22 mouse cellular contexts compared by ENCODE assay signal in the genomic region with DNA sequence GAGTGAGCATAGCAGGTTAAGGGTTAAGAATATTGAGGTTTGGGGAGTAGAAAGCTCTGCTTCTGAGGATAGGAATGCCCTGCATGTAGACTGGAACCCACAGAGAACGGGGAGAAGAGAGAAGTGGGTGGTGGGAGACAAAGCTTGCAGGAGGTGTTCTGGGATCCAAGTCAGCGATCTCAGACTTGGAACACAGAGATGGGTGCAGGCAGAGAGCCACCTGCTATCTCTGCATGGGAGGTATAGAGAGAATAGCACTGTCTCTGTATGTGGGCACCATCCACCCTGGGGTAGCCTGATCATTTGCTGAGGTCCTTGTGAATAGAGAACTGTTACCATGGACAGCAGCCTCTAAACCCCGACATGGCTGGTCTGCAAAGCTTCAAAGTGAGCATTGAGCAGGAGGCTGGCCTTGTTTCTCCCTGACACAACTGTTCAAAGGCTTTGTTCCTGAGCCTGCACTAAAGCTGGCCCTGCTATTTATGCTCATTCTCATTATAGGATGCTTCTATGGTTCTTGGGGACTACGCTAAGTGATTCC.
DNase-seq lines count a peak whose midpoint lies in the region; ATAC-seq and TF ChIP-seq lines count a peak whose summit lies in the region.
"Had no signal": no experiment of that assay in that cellular context is flagged by ENCODE, and none has a peak within 500 bp of the region (broad histone marks: within the 10 kb centered on the region; RNA-seq: fewer than 3 reads in every experiment).

No protein-coding gene starts in this region.

- no peaks in the 10 kb centered on the region; the same call in 1 of the 2 replicates for H3K27me3 ChIP-seq in embryonic facial prominence, embryonic 14.5 days (replicated peaks; ENCODE audit: control insufficient read depth, insufficient read depth, low read length)
- H3K27me3 ChIP-seq: embryonic facial prominence, embryonic 12.5 days; intestine, embryonic 15.5 days; limb, embryonic 13.5 days; stomach, embryonic 15.5 days had no signal

- H3K4me1 ChIP-seq in embryonic facial prominence, embryonic 14.5 days (ENCODE audit: control insufficient read depth, insufficient read depth, low read length): no peaks in the 10 kb centered on the region
- H3K4me1 ChIP-seq: embryonic facial prominence, embryonic 12.5 days; limb, embryonic 13.5 days; stomach, embryonic 15.5 days had no signal

- no peak overlapping the region for H3K4me3 ChIP-seq in layer of hippocampus, adult 2 months
- no peak overlapping the region for H3K4me3 ChIP-seq in embryonic facial prominence, embryonic 14.5 days (ENCODE audit: low read depth, low read length)
- H3K4me3 ChIP-seq: embryonic facial prominence, embryonic 12.5 days; hindbrain, embryonic 13.5 days; intestine, embryonic 15.5 days; kidney, embryonic 15.5 days; left cerebral cortex, adult 2 months; limb, embryonic 13.5 days; megakaryocyte, embryonic 14.5 days; neural tube, embryonic 15.5 days; stomach, embryonic 15.5 days had no signal

- H3K9ac ChIP-seq in embryonic facial prominence, embryonic 14.5 days (ENCODE audit: low read depth, low read length): no peak overlapping the region
- H3K9ac ChIP-seq: embryonic facial prominence, embryonic 12.5 days; hindbrain, embryonic 13.5 days; intestine, embryonic 15.5 days; kidney, embryonic 15.5 days; limb, embryonic 13.5 days; liver, embryonic 14.5 days; neural tube, embryonic 15.5 days; stomach, embryonic 15.5 days had no signal

- H3K4me2 ChIP-seq in embryonic facial prominence, embryonic 14.5 days (ENCODE audit: low read depth, low read length): no peak overlapping the region
- H3K4me2 ChIP-seq: embryonic facial prominence, embryonic 12.5 days; hindbrain, embryonic 13.5 days; intestine, embryonic 15.5 days; kidney, embryonic 15.5 days; limb, embryonic 13.5 days; neural tube, embryonic 15.5 days; stomach, embryonic 15.5 days had no signal

- H3K27ac ChIP-seq in layer of hippocampus, adult 2 months: peak overlapping the region; percentile 6
- no peak overlapping the region for H3K27ac ChIP-seq in embryonic facial prominence, embryonic 14.5 days (replicated peaks; ENCODE audit: low read depth, low read length)
- H3K27ac ChIP-seq: embryonic facial prominence, embryonic 12.5 days; hindbrain, embryonic 13.5 days; intestine, embryonic 15.5 days; kidney, embryonic 15.5 days; left cerebral cortex, adult 2 months; limb, embryonic 13.5 days; liver, embryonic 14.5 days; neural tube, embryonic 15.5 days; stomach, embryonic 15.5 days had no signal

- DNase-seq in embryo, embryonic 10 days (ENCODE audit: low spot score): peak; percentile 50
- no peak for DNase-seq in embryo, embryonic 10.5 days (ENCODE audit: low spot score)
- DNase-seq in layer of hippocampus, adult 2 months (ENCODE audit: low spot score in 2 of 2): no peak
- no peak for DNase-seq in layer of hippocampus, postnatal 25 days (ENCODE audit: extremely low spot score in 1 of 2, low spot score in 1 of 2)
- peak; percentile 40 for DNase-seq in 416B (ENCODE audit: low read depth)
- DNase-seq in embryonic facial prominence, embryonic 14.5 days (ENCODE audit: low spot score): peak; percentile 33
- DNase-seq in lung, postnatal 4 days: no peak
- no peak for DNase-seq in cerebellum, adult 9-11 months
- DNase-seq: cerebellum, postnatal 10 days; gastrocnemius, postnatal 25 days; thymus, postnatal 14 days had no signal

- WGBS in embryonic facial prominence, embryonic 14.5 days: 62% methylated on average over 4 of the region's 4 CpGs

- ATAC-seq in embryonic facial prominence, embryonic 14.5 days (ENCODE audit: low read depth): no peak
- ATAC-seq: intestine, embryonic 15.5 days; lung, postnatal 0 days had no signal

- no peaks in the 10 kb centered on the region for H3K9me3 ChIP-seq in embryonic facial prominence, embryonic 14.5 days (ENCODE audit: control insufficient read depth, low read length)
- H3K9me3 ChIP-seq: embryonic facial prominence, embryonic 12.5 days; hindbrain, embryonic 13.5 days; intestine, embryonic 15.5 days; kidney, embryonic 15.5 days; limb, embryonic 13.5 days; megakaryocyte, embryonic 14.5 days; neural tube, embryonic 15.5 days; stomach, embryonic 15.5 days had no signal

- H3K36me3 ChIP-seq in embryonic facial prominence, embryonic 14.5 days (ENCODE audit: control insufficient read depth, insufficient read depth, low read length): no peaks in the 10 kb centered on the region
- H3K36me3 ChIP-seq: embryonic facial prominence, embryonic 12.5 days; hindbrain, embryonic 13.5 days; intestine, embryonic 15.5 days; kidney, embryonic 15.5 days; limb, embryonic 13.5 days; neural tube, embryonic 15.5 days; stomach, embryonic 15.5 days had no signal

- no peak for TF ChIP-seq CTCF in layer of hippocampus, adult 2 months (conservative IDR thresholded peaks at IDR 0.05)

Comparison
In these comparisons a context has a peak if more than half of its experiments do, and no peak if none do; other contexts are left out.
1. DNase-seq: peak in embryo, embryonic 10 days (single experiment), 416B (single experiment) and embryonic facial prominence, embryonic 14.5 days (single experiment); none in embryo, embryonic 10.5 days (single experiment), layer of hippocampus, adult 2 months (0 of 2), layer of hippocampus, postnatal 25 days (0 of 2), lung, postnatal 4 days (0 of 2) and cerebellum, adult 9-11 months (single experiment).